Mouse (Mus musculus) midbrain, embryonic 12.5 days (tissue): ENCODE results near the gene Gm20388. TPM values are rescaled to one million over a fixed set of nuclear protein-coding genes. Genes with fewer than 3 reads are reported as not detected.

ENCODE experiments used
- ATAC-seq: fragments of 200-750 bp; cut with Nextera tagmentation; 2 replicates; pipeline ENCODE4 v1.8.0; 2017; ENCODE audit warnings: low read depth, moderate TSS enrichment, moderate library complexity; ENCODE audit not compliant: low FRiP score
- H3K27ac ChIP-seq: fragments of 300-500 bp; sonication (generic); replicated peaks from 2 replicates; pipeline ENCODE4 v1.5.1; 2016; ENCODE audit warnings: mild to moderate bottlenecking
- H3K27me3 ChIP-seq: fragments of 300-500 bp; sonication (generic); 2 replicates; pipeline ENCODE4 v1.6.1; 2016; ENCODE audit warnings: mild to moderate bottlenecking
- H3K36me3 ChIP-seq: fragments of 300-500 bp; sonication (generic); 2 replicates; pipeline ENCODE4 v1.6.1; 2016
- H3K4me1 ChIP-seq: fragments of 300-500 bp; sonication (generic); 2 replicates; pipeline ENCODE4 v1.6.1; 2016
- H3K4me2 ChIP-seq: fragments of 300-500 bp; sonication (generic); replicated peaks from 2 replicates; pipeline ENCODE4 v1.6.1; 2016; ENCODE audit warnings: mild to moderate bottlenecking, moderate library complexity
- H3K4me3 ChIP-seq: fragments of 300-500 bp; sonication (generic); 2 replicates; pipeline ENCODE4 v1.5.1; 2016; ENCODE audit warnings: mild to moderate bottlenecking
- H3K9ac ChIP-seq: fragments of 300-500 bp; sonication (generic); replicated peaks from 2 replicates; pipeline ENCODE4 v1.6.1; 2016; ENCODE audit warnings: mild to moderate bottlenecking, moderate library complexity
- H3K9me3 ChIP-seq: fragments of 300-500 bp; sonication (generic); 2 replicates; pipeline ENCODE4 v1.6.1; 2016; ENCODE audit warnings: mild to moderate bottlenecking
- WGBS: fragments of 180-500 bp; shearing (Covaris S2); methylation state at CpG from one replicate; pipeline ENCODE4 v1.1.7; 2016; 5-methylcytosine and 5-hydroxymethylcytosine counted together
- polyA plus RNA-seq: library from polyadenylated mRNA; unstranded; fragments of >200 nt; fragmentation: Nextera tagmentation; extraction: Ambion mirVana; gene quantifications from 2 replicates; pipeline ENCODE4 v1.2.1, GENCODE M21; 2016

Gm20388 gene
- polyA plus RNA-seq, 1 experiment from 2014 or later, result not detected

- H3K4me1 ChIP-seq, result peaks cover 16% of the 10 kb centered on the region
- 6% methylated on average over 45 of the region's 45 CpGs for WGBS
- H3K27ac ChIP-seq, result no peak within 1 kb of the TSS
- peak within 1 kb of the TSS; percentile 60 for H3K9ac ChIP-seq
- H3K4me2 ChIP-seq, result peak within 1 kb of the TSS; percentile 65
- peaks cover 40% of the 10 kb centered on the region for H3K36me3 ChIP-seq
- H3K4me3 ChIP-seq, result peak within 1 kb of the TSS; percentile 41
- H3K9me3 ChIP-seq, result no peaks in the 10 kb centered on the region
- ATAC-seq, result peak; percentile 81
- H3K27me3 ChIP-seq, result peaks cover 9% of the 10 kb centered on the region
Measured at GRCm38 (mm10) chr8:122432443-122433268, 2522.0 kb downstream of the Gm20388 start, which contains the start of gene Cyba. Gene Cyba (minus strand): TSS chr8:122432930.

DNA sequence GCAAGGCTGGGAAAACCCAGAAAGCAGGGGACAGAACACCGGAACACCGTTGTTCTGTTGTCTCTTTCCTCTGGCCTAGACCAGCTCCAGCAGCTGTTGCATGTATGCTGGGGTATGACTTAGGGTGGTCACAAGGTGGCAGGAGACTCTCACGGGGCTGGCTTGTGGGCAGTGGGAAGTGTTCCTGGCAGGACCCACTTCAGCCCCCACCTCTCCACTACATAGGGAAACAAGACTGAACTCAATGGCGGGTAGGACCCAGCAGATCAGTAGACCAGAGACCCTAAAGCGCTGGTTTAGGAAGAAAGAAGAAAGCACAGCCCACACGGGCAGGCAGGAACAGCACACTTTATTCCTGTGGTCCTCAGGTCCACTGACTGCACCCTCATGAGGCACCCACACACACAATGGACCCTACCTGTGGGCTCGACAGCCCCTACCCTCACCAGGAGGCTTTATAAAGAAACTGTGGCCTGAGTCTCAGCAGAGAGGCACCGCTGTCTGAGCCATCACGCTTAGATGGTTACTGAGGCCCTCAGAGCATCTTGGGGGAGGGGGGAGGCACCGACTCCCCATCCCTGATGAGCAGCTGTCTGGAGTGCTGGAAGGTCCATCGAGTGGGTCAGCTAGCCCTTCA lies 2522.7 kb downstream of the Gm20388 start:
- H3K36me3 ChIP-seq, result peaks cover 47% of the 10 kb centered on the region
- no peaks in the 10 kb centered on the region for H3K9me3 ChIP-seq
- 68% methylated on average over 11 of the region's 11 CpGs for WGBS
- ATAC-seq, result peak; percentile 45
- H3K27me3 ChIP-seq, result peaks cover 9% of the 10 kb centered on the region
- no peak overlapping the region for H3K9ac ChIP-seq
- H3K4me3 ChIP-seq, result no peak overlapping the region; the same call in 1 of the 2 replicates
- peaks cover 16% of the 10 kb centered on the region for H3K4me1 ChIP-seq
- H3K27ac ChIP-seq, result no peak overlapping the region
- H3K4me2 ChIP-seq, result peak overlapping the region; percentile 65; the same call in 1 of the 2 replicates

DNA sequence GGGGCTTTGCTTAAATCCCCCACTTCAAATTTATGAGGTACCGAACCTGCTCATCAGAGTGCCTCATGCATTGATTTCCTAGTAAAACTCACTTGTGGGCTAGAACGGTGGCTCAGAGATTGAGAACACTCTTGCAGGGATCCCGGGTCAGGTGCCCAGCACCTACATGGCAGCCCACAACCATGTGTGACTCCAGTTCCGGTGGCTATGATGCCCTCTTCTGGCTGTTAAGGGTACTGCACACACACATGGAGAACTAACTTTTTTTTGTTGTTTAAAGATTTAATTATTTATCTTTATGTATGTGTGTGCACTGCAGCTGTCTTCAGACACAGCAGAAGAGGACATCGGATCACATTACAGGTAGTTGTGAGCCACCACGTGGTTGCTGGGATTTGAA lies 2524.7 kb downstream of the Gm20388 start:
- Histone ChIP-seq H3K9me3 (no peaks in the 10 kb centered on the region), H3K27me3 (peaks cover 9% of the 10 kb centered on the region), H3K9ac (no peak overlapping the region), H3K4me3 (no peak overlapping the region), H3K36me3 (peaks cover 63% of the 10 kb centered on the region), H3K4me1 (peaks cover 16% of the 10 kb centered on the region), H3K4me2 (no peak overlapping the region), H3K27ac (no peak overlapping the region)
- 94% methylated on average over 6 of the region's 6 CpGs for WGBS
- ATAC-seq, result no peak

DNA sequence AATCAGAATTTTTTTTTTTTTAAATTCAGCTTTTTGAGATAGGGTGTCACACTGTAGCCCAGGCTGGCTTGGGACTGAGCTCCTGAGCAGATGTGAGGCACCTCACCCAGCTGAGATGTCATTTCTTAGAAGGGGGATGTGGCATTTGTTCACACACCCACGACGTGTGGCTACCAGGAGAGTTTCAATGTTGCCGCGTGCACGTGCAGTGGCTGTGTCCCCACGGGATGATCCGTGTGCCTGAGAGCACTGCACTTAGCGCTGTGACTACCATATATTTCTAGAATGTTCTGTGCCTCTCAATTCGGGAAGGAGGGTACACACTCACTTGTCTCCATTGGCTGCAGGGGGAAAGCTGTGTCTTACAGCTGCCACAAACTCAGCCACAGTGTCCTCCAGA lies 2525.5 kb downstream of the Gm20388 start:
- Histone ChIP-seq H3K27ac (no peak overlapping the region), H3K4me3 (no peak overlapping the region), H3K27me3 (peaks cover 9% of the 10 kb centered on the region), H3K9ac (no peak overlapping the region), H3K9me3 (no peaks in the 10 kb centered on the region), H3K4me2 (no peak overlapping the region), H3K36me3 (peaks cover 63% of the 10 kb centered on the region), H3K4me1 (peaks cover 16% of the 10 kb centered on the region)
- 98% methylated on average over 9 of the region's 9 CpGs for WGBS
- ATAC-seq, result no peak

GRCm38 (mm10) chr8:122436586-122437125 lies 2526.0 kb downstream of the Gm20388 start:
- 94% methylated on average over 20 of the region's 20 CpGs for WGBS
- peaks cover 63% of the 10 kb centered on the region for H3K36me3 ChIP-seq
- ATAC-seq, result no peak

GRCm38 (mm10) chr8:122437708-122438331 lies 2527.2 kb downstream of the Gm20388 start:
- 92% methylated on average over 13 of the region's 13 CpGs for WGBS
- Histone ChIP-seq H3K4me1 (peaks cover 14% of the 10 kb centered on the region), H3K27me3 (peaks cover 3% of the 10 kb centered on the region), H3K27ac (no peak overlapping the region), H3K9me3 (no peaks in the 10 kb centered on the region), H3K36me3 (peaks cover 63% of the 10 kb centered on the region), H3K4me2 (no peak overlapping the region), H3K9ac (no peak overlapping the region), H3K4me3 (no peak overlapping the region)
- no peak for ATAC-seq

More at GRCm38 (mm10) chr8:122436586-122437125, 2526.0 kb downstream of the Gm20388 start:
- Histone ChIP-seq H3K4me2 (no peak overlapping the region), H3K4me1 (peaks cover 15% of the 10 kb centered on the region), H3K27ac (no peak overlapping the region), H3K9me3 (no peaks in the 10 kb centered on the region), H3K27me3 (peaks cover 9% of the 10 kb centered on the region), H3K4me3 (no peak overlapping the region), H3K9ac (no peak overlapping the region)

DNA sequence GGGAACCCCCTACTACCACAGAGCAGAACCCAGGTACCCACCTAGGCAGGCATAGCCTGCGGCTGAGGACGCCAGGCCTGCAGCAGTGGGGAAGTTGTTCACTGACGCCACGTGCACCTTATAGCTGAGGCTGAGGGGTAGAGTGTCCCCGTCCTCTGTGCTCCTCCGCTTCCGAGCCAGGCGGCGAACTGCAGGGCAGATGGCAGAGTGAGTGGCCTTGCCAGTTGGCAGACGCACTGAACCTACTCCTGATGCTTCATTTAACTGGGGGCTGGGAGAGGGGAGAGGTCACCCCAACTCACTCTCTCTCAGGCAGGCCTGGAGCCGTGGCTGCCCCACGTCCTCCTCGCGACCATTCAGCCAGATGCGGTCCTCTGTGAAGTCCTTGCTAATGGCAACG lies 2528.7 kb downstream of the Gm20388 start:
- peaks cover 55% of the 10 kb centered on the region for H3K36me3 ChIP-seq
- WGBS, result 95% methylated on average over 16 of the region's 16 CpGs

GRCm38 (mm10) chr8:122441326-122441725 lies 2530.7 kb downstream of the Gm20388 start:
- no peak for ATAC-seq
- WGBS, result 90% methylated on average over 1 of the region's 1 CpGs

More for the DNA sequence above, 2528.7 kb downstream of the Gm20388 start:
- Histone ChIP-seq H3K27ac (no peak overlapping the region), H3K9me3 (no peaks in the 10 kb centered on the region), H3K4me3 (no peak overlapping the region), H3K4me2 (no peak overlapping the region), H3K4me1 (peaks cover 11% of the 10 kb centered on the region), H3K27me3 (no peaks in the 10 kb centered on the region), H3K9ac (no peak overlapping the region)
- no peak for ATAC-seq

DNA sequence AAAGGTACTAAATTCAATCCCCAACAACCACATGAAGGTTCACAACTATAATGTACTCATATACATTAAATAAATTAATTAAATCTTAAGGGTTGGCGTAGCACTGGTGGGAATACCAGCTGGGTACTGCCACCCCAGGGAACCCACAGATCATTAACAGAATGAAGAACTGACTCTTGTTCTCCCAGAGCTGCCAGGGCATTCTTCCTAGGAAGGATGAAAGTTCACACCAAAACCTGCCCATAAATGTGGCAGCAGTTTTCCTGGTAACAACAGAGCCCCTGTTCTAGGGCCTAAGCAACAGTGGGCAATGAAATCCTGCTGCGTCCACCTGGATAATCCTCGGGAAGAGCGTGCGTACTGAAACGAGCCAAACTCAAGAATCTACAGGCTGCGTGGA lies 2531.7 kb downstream of the Gm20388 start:
- Histone ChIP-seq H3K27ac (peak overlapping the region; percentile 89), H3K4me1 (peaks cover 28% of the 10 kb centered on the region), H3K36me3 (peaks cover 27% of the 10 kb centered on the region), H3K4me3 (peak overlapping the region; percentile 70), H3K4me2 (peak overlapping the region; percentile 91), H3K9ac (peak overlapping the region; percentile 78), H3K9me3 (no peaks in the 10 kb centered on the region), H3K27me3 (no peaks in the 10 kb centered on the region)
- 16% methylated on average over 7 of the region's 7 CpGs for WGBS
- no peak for ATAC-seq

More at GRCm38 (mm10) chr8:122441326-122441725, 2530.7 kb downstream of the Gm20388 start:
- no peak overlapping the region for H3K27ac ChIP-seq
- peaks cover 28% of the 10 kb centered on the region for H3K4me1 ChIP-seq
- H3K36me3 ChIP-seq, result peaks cover 37% of the 10 kb centered on the region
- H3K27me3 ChIP-seq, result no peaks in the 10 kb centered on the region
- no peak overlapping the region for H3K4me3 ChIP-seq
- no peak overlapping the region for H3K4me2 ChIP-seq
- H3K9me3 ChIP-seq, result no peaks in the 10 kb centered on the region
- H3K9ac ChIP-seq, result no peak overlapping the region

DNA sequence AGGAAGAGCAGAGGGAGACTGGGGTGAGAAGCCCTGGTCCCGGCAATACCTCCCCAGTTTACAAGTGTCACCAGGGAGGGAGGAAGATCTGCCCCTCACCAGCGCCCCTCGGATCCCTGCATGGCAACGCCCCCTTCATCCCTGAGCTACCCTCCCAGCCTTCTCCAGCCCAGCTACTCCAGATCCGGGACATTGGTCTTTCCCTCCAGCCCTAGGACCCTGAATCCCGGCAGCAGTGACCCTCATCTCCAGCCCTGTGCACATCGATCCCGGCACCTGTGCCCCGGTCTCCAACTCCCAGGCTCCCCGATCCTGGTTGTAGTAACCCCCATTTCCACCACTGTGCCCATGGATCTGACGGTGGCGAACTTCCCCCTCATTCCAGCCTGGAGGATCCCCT lies 2532.1 kb downstream of the Gm20388 start:
- Histone ChIP-seq H3K4me2 (peak overlapping the region; percentile 91), H3K4me3 (peak overlapping the region; percentile 70), H3K4me1 (peaks cover 28% of the 10 kb centered on the region), H3K9me3 (no peaks in the 10 kb centered on the region), H3K9ac (peak overlapping the region; percentile 78), H3K27ac (peak overlapping the region; percentile 89), H3K27me3 (no peaks in the 10 kb centered on the region), H3K36me3 (peaks cover 23% of the 10 kb centered on the region)
- peak; percentile 39; the same call in 1 of the 2 replicates for ATAC-seq
- WGBS, result 2% methylated on average over 11 of the region's 12 CpGs

DNA sequence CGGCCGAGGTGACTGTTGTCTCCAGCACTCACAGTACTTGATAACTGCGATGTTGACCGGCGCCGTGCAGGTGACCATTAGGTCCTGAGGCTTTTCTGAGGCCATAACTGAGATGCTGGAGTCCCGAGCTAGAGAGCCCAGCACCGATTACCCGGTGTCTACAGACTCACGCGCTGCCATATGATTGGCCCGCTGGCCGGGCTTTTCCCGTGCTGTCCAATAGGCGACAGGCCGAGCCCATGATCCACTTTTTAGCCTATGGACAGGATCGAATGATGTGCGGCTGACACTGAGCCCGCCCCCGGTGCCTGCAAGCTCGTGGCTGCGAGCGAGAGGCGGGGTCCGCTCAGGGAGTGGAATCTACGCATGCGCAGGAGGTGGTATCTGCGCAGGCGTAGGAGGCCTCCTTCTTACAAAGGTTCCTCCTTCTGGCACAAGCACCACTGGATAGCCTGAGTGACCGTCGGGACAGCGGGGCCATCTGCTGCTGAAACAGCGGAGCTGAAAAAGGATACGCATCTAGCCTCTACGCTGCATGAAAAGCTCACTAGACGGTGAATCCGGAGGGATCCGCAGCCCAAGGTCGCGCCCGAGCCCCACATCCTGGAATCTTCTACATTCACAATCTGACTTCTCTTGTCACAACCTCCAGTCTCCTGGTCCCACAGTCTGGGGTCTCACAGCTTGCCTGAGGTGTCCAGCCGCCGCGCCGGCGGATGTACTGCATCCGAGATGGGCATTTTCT lies 2532.8 kb downstream of the Gm20388 start, which contains the start of gene Mvd:
TSS of gene Mvd (minus strand) at position 161 of the 745 bp plus-strand sequence.
- Histone ChIP-seq H3K4me3 (peak within 1 kb of the TSS; percentile 70), H3K4me2 (peak within 1 kb of the TSS; percentile 91), H3K4me1 (peaks cover 28% of the 10 kb centered on the region), H3K9me3 (no peaks in the 10 kb centered on the region), H3K27ac (peak within 1 kb of the TSS; percentile 98), H3K9ac (peak within 1 kb of the TSS; percentile 84), H3K27me3 (no peaks in the 10 kb centered on the region), H3K36me3 (peaks cover 16% of the 10 kb centered on the region)
- ATAC-seq, result peak; percentile 98
- WGBS, result under 1% methylated on average over 47 of the region's 47 CpGs
